Mouse (Mus musculus) lung, postnatal 4 days (tissue): ENCODE measurements at regions not wholly inside any gene's neighbourhood (a gene's known extent, or its start where the extent isn't known, plus 50 kb on each side); places are given as distances from the start of the nearest gene placed in this dataset.
"Not testable (repeated sequence)": the region's sequence is repeated elsewhere in the genome, so short reads cannot be mapped to it uniquely, and the experiment has no call there.

Source experiments
- DNase-seq, 2 experiments: peaks; one replicate each; pipeline ENCODE4 v3.0.0; 2021

DNA sequence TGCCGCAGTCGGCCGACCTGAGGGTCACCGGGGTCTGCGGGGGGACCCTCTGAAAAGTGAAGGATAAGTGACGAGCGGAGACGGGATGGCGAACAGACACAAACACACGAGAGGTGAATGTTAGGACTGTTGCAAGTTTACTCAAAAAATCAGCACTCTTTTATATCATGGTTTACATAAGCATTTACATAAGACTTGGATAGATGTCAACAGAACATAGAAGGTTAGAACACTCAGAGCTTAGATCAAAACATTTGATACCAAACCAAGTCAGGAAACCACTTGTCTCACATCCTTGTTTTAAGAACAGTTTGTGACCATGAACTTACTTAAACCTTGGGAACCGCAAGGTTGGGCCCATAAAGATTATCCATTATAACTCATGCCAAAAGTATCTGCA lies 1033.6 kb upstream of the Sel1l start:
- DNase-seq: not testable (repeated sequence)

DNA sequence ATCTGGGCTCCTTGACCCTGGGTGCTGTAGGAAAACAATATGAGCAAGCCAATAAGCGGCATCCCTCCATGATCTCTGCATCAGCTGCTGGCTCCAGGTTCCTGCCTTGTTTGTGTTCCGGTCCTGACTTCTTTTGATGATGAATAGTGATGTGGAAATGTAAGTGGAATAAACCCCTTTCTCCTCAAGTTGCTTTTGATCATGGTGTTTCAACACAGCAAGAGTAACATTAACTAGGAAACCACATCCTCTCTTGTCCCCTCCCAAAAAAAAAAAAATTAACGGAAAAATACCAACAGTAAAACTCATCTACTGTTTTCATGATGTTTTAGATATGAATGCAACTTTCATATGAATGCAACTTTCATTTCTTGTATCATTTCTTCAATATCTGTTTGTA lies 1024.6 kb upstream of the Sel1l start:
- DNase-seq: no peak

DNA sequence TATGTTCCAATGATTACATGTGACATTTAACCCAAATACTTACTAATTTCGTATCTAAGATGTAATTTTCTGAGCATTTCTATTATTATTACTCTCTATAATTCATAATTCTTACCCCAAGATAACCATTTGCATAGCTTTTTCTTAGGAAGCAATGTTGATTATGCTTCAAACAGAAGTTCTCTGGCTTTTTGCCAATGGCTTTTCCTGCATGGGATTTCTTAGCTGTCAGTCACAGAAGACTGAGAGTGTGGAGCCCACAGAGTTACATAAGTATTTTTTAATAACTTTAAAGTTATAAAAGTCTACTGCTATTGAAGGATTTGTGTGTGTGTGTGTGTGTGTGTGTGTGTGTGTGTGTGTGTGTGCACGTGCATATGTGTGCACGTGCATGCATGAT lies 1020.4 kb upstream of the Sel1l start:
- no peak for DNase-seq

DNA sequence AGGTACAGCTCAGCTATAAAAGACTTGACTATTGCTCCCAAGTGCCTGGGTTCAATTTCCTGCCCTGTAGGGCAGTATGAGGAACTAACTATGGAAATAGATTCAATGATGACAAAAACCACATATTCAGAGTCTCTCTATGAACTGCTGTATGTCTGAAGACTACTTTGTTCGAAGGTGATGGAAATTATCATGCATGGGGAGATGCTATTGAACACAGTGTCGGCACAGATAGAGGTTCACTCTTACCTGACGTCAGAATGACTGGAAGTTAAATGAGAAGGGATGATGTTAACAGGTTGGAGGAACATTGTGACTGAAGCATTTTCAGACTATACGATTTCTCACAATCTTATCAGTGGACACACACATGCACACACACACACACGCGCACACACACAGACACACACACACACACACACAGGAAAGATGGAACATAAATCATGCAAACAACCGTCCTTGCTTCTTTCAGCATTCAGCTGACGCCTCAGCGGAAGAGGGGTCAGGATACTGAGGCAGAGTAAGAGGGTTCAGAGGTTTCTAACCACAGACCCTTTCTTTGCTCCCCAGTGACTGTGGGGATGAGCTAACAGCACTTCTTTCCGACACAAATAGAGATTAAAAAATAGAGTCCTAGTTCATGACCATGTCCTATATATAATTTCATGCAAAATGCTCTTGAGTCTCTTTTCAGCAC lies 974.3 kb upstream of the Sel1l start:
- no peak for DNase-seq

DNA sequence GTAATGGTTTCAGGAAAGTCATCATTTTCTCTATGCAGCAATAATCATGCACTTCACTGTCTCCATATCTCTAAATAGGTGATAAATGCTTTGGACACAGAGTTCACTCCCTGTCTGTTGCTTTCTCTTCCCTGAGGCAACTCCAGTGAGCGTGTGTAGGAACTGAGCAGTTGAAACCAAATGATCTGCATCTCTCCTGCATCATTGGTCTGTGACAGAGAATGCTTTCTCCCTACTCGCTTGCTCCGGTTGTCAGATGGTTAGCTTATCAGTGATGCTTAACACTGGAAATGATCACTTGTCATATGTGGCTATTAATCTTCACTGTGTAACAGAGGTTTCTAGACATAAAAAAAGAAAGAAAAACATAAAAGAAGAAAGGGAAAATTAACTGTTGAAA lies 969.7 kb upstream of the Sel1l start:
- DNase-seq: no peak

DNA sequence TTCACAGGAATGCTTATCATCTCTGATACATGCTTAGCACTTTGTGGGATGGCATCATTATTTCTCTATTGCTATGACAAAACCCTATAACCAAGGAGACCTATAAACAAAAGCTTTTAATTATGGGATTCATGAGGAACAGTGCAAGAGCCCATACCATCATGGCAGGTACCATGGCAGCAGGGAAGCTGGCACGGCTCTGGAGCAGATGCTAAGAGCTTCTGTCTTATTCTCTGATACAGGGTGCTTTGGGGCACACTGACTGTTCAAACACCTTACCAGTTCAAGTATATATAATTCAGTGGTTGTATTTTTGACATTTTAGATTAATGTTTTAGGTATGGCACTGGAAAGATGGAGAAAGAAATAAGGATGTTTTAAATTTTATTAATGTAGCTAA lies 952.2 kb upstream of the Sel1l start:
- DNase-seq: no peak

DNA sequence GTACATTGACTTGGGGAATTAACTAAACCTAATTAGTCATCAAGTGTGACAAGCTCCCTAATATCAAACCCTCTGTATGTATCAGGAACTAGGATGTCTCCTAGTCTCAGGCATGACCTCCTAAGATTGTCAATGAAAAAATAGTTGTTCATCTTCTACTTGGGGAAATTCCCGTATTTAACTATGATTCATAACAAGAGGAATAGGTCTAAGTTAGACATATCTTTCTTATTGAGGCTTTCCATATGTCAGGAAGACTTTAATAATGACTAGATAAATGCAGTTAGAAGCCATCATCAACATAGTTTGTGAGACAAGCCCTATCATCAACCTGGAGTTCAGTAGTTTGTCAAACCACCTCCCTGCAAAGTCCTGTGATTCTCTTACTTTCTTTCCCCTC lies 934.4 kb upstream of the Sel1l start:
- no peak for DNase-seq

DNA sequence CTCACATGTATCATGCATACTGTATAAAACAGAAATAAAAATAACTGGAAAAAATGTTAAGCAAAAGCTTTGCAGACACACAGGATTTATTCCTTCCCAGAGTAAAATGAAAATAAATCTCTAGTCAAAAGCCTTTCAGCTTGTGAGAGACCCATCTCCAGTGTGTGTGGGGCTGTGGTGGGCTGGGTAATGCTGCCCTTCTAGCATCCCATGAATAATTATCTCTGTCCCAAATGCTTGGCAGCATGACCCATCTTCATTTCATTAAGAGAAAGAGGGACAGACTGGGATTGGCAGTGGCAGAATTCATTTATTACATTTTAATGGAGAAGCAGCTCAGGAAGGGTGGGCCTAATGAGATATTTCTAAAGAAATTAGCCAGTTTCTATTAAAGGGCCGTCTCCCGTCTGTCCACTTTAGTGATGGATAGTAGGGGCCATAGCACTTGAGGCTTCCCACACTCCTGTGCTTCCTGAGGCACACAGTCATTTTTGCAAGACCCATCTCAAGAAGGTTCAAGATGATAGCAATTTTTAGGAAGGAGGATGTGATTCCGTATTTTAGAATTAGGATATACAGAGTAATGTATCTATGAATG lies 930.8 kb upstream of the Sel1l start:
- no peak for DNase-seq

DNA sequence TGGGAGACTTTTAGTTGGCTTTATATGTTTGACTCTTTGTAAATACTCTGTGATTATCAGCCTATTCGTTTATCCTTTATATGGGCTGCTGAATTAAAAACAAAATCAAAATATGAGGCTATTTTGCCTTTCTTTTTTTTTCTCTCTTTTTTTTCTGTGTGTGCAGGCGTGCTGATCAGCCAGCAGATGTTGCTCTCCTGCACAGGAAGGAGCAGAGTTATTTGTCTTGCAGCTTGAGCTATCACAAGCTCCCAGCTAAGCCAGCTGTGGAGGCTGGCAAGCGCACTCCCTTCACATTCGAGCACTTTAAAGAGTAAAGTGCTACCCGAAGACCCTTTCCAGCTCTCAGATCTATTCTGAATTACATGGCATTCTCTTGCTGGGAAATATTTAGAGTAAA lies 926.7 kb upstream of the Sel1l start:
- no peak for DNase-seq

DNA sequence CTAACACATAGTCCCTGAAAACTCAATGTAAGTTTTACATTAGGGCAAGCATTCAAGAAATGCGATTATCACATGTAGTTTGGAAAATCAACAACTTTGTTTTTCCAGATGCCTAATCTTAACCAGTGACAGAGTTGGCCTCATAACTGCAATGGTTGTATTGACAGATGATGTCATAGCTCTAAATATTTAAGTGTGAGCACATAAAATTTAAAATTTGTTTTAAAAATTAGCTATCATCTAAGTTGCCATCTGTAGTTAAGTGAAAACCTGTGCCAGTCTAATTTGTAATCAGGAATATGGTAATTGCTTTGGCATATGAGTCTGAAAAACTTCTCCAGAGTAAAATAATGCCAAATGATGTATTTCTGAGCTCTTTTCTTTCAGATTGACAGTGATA lies 899.6 kb upstream of the Sel1l start:
- DNase-seq: no peak

DNA sequence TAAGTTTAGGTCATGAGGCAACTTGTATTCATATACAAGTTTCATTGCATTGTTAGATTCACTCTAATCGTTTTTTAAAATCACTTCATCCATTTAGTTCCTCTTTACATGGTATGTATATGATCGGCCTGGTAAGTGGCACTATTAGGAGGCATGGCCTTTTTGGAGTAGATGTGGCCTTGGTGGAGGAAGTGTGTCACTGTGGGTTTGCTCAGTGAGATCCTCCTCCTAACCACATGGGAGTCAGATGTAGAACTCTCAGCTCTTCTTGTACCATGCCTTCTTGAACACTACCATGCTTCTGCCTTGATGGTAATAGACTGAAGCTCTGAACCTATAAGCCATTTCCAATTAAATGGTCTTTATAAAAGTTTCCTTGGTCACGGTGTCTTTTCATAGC lies 891.9 kb upstream of the Sel1l start:
- DNase-seq: no peak

DNA sequence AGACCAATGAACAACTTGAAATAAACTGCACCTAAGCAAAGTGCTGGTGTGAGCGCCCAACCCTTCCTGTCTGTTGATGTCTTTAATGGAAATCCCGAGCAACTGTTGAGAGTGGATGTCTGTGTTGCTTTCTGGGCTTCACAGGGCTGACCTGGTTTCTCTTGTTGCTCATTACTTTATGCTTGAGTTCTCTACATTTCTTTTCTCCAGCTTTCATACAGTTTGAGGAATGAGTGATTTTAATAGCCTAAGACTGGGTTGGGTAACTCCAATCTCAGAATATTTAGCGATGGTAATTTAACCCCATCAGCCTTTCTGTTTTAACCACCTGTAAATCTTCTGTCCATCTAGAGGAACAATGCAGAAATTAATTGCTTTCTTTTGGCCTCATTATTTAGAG lies 890.2 kb upstream of the Sel1l start:
- no peak for DNase-seq

DNA sequence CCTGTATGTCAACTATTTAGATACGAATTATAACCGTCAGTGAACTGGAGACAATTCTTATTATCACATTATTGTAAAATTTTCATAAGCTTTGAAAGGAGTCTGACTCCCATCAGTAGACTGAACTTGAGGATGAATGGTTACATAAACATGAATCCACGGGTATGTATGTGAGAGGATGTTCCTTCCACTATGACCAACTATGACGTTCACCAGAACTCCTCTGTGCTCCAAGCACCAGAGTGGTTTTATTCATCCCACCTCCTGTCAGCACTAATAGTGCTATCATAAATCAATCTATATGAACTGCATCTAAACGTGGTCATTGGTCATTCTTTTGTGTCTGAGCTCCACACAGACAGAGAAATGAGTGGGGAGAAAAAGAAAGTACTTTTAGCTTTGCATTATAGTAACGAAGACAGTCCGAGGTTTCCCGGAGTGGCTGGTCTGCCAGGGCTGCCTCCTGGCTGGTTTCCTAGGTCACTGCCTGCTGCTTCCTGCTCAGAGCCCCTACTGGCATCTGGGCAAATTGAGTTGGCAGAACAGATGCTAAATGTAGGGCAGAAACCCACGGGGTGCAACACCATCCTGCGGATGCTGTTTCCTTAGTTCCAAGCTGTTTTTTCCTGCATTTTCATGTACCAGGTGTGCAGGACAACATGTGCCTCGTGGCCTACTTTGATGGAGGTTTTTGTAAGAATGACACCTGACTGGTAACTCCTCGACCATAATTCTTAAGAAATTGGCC lies 888.8 kb upstream of the Sel1l start:
- no peak for DNase-seq

DNA sequence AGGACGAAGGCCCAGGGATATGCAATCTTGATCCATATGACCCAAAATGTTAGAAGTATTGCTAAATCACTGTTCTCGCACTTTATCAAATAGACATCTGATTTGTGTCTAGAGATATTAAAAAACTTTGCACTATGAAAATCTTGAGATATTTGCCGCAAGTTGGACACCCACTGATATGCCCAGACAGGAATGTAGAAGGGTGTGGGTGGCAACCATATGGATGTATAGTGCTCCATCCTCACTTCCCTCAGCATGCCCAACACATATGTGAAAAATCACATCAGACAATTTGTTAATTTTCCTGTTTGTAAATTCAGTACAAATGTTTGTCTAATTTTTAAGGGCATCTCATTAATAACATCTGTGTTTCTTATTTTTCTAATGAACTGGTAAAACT lies 874.1 kb upstream of the Sel1l start:
- no peak for DNase-seq

DNA sequence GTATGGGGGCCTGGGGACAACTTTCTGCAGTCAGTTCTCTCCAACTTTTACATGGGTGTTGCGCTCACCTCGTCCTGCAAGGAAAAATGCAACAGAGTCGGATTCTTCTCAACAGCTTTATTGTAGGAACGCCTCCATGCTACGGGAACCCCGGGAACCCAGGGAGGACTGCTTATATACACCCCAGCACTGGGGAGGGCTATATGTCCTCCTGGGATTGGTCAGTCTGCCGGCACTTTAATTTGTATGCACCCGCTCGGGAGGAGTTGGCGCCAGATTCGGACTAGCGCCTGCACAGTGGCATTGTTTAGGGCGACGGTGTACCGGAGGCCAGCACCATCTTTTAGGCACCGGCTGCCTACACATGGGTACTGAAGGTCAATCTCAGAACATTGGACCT lies 864.5 kb upstream of the Sel1l start:
- no peak for DNase-seq

DNA sequence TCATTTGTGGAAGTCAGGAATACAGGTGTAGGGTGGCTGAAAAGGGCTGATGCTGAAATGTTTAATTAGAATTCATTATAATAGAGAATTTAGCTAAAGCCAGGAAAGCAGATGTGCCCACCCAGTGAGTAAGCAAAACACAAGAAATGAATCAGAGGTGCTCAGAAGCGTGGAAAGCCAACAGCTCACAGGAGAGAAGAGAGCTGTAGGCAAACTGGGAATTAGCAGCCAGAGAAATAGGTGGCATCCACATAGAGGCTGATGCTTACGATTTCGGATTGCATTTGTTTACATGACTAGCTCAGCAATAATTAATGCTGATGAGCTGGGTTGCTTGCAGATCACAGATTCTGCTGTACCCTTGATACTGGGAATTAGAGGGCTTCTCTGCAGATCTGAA lies 859.5 kb upstream of the Sel1l start:
- DNase-seq: no peak

DNA sequence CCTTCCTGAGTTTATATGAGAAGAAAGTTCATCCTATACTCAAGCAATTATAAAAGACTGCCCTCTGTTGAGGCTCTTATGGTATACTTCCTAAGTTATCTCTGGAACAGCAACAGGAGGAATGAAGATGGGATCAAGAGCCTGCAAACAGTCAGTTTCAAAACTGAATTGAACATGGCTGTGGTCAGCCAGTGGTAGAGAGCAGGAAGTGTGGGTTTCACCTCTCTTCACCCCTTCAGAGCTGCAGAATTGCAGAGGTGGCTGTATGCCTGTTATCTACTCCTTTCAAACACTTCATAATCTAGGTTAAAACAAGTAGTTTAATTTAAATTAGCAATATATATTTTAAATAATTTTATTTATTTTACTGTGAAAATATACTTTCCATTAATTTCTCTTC lies 854.8 kb upstream of the Sel1l start:
- DNase-seq: no peak

DNA sequence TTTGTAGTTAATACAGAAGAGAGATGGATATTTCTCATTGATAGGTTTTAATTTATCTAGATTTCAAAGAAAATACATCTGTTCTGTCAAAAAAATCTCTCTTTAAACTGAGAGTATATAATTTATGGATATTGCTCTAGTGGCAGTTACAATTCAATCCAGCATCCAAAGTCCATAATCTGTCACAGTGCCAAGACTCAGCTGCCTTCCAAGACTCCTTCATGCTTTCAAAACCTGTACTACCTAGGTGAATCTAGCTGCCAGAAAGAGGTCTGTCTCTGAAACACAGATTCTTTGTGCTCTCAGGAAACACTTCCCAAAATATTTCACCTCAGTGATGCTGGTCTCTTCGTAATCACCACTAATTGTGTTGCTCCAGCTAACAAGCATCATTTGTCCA lies 844.0 kb upstream of the Sel1l start:
- DNase-seq: no peak

DNA sequence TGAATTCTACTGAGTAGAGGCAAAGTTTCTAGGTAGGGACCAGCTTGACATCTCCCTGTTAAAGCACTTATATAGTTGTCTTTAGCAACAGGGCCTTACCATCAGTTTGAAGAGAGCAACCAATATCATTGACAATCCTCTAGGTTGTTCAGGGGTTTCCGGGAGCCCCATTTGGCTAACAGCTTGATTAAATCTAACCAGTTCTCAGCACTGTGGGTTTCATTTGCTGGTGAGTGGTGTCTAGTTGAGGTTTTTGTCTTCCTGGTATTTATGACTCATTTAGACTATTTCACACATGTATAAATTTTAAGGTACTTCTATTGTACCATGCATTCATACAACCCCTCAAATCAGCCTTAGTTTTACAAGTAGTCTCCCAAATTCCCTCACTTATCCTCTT lies 823.4 kb upstream of the Sel1l start:
- no peak for DNase-seq

DNA sequence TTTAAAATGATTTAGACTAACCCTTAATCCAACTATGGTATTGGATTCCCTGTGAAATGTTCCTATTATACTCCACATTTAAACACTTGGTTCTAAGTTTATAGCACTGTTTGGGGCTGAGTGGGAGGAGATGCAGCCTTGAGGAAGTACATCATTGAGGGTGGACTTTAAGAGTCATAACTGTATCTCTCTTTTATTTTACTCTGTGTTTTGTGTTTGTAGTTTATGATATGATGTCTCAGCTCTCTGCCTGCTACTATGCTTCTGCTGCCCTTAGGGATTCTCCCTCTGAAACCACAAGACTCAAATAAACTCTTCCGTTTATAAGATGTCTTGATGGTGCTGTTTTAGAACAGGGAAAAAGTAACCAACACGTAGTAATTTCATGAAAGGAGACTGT lies 797.7 kb upstream of the Sel1l start:
- no peak for DNase-seq

DNA sequence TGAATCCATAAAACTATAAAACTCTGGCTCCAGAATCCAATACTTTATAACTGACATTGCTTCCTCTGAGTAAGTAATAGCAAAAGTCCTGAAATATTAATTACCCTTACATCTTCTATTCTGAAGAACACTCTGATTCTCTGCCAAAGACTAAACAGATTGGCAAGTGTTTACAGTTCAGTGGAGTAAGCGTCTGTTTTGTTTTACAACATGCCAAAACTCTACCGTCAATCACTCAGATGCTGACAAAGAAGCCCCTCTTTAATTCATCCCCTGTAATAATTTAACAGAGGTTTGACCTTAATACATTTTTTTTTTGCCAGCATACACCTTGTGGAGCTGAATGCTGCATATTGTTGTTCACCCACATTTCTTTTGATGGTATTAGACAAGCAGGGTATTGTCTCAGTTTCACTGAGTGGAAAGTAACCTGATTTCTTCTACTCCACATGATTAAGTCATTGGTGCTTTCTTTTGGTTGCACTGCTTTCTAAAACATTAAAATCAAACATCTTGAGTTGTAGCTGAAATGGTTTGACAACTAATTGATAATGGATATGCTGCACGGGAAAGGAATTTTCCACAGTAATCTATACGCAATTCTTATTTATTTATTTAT lies 796.2 kb upstream of the Sel1l start:
- no peak for DNase-seq

DNA sequence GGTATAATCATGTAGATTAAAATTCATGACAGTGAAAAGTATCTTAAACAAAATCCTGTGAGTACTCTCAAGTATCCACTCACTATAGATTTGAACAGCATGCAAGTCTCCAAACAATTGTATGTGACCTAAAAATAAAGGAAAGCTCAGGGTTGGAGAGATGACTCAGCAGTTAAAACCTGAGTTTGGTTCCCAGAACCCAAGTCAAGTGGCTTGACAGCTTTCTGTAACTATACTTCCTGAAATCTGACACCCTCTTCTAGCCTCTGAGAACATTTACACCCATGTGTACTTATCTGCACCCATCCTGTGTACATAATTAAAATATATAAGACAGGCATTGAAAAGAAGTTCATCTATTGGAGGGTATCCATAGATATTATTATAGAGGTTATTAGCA lies 770.2 kb upstream of the Sel1l start:
- DNase-seq: no peak

DNA sequence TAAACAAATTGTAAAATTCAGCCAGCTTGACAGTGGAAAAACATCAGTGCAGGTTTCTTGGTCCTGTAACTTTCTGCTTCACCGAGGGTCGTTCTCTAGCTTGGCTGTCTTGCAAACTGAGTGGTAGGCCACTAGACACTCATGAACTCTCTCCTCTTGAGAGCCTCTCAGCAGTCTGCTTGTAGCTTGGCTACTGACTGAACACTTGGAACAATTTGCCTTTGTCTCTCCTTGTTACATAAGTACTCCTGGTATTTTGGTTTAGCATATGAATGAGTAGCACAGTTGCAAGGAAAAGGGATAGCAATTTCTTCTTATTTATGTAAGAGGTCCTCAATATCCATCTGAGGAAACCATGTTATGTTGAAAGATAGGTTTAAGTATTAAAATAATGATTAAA lies 769.6 kb upstream of the Sel1l start:
- DNase-seq: no peak

DNA sequence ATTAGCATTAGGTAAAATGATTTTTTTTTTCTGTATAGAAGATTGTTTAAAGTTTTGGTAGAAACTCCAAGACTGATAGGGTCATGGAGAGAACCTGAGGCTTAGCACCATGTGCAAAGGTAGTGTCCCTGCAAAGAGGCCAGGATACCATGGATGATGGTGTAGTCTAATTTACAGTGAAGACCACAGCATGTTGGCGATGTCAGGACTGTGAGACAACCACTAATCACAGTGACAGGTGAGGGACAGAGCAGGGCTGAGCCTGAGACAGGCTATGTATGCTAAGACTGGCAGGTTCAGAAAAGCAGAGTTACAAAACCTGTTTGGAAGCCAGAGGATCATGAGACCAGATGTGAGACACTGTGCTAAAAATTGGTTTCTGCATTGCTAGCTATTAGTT lies 752.7 kb upstream of the Sel1l start:
- no peak for DNase-seq
